Mouse (Mus musculus) heart, postnatal 0 days (tissue): ENCODE results near the gene Lin28b. TPM values are rescaled to one million over a fixed set of nuclear protein-coding genes. Genes with fewer than 3 reads are reported as not detected.

Experiments
- ATAC-seq: fragments of 200-750 bp; cut with Nextera tagmentation; 2 replicates; pipeline ENCODE4 v1.8.0; 2017; ENCODE audit warnings: low read depth, moderate number of reproducible peaks, moderate library complexity; ENCODE audit not compliant: insufficient read depth
- DNase-seq: peaks from one replicate; pipeline ENCODE4 v3.0.0-alpha.2; 2016; ENCODE audit warnings: low spot score
- H3K27ac ChIP-seq: fragments of 300-500 bp; sonication (generic); 2 replicates; pipeline ENCODE4 v1.5.1; 2014; ENCODE audit warnings: low read depth, mild to moderate bottlenecking
- H3K27me3 ChIP-seq: fragments of 300-500 bp; sonication (generic); 2 replicates; pipeline ENCODE4 v1.6.1; 2014; ENCODE audit warnings: low read length, mixed read lengths; ENCODE audit not compliant: control insufficient read depth, insufficient read depth
- H3K36me3 ChIP-seq: fragments of 300-500 bp; sonication (generic); replicated peaks from 2 replicates; pipeline ENCODE4 v1.6.1; 2014; ENCODE audit warnings: low read length, mixed read lengths; ENCODE audit not compliant: control insufficient read depth, insufficient read depth
- H3K4me1 ChIP-seq: fragments of 300-500 bp; sonication (generic); 2 replicates; pipeline ENCODE4 v1.6.1; 2014; ENCODE audit warnings: antibody characterized with exemption; ENCODE audit not compliant: control insufficient read depth, insufficient read depth
- H3K4me2 ChIP-seq: fragments of 300-500 bp; sonication (generic); 2 replicates; pipeline ENCODE4 v1.6.1; 2014; ENCODE audit warnings: low read depth, mild to moderate bottlenecking, low read length, moderate library complexity
- H3K4me3 ChIP-seq: fragments of 300-500 bp; sonication (generic); 2 replicates; pipeline ENCODE4 v1.5.1; 2014; ENCODE audit warnings: low read depth, low read length
- H3K9ac ChIP-seq: fragments of 300-500 bp; sonication (generic); replicated peaks from 2 replicates; pipeline ENCODE4 v1.6.1; 2014; ENCODE audit warnings: low read depth, low read length, mixed read lengths
- H3K9me3 ChIP-seq: fragments of 300-500 bp; sonication (generic); replicated peaks from 2 replicates; pipeline ENCODE4 v1.6.1; 2016; ENCODE audit warnings: low read length; ENCODE audit not compliant: control insufficient read depth
- CTCF ChIP-seq: IDR thresholded peaks from 2 replicates; pipeline ENCODE4 v1.5.1; 2016; ENCODE audit warnings: antibody characterized with exemption, control low read depth, low read depth
- EP300 ChIP-seq: IDR thresholded peaks from 2 replicates; pipeline ENCODE4 v1.6.1; 2016; ENCODE audit warnings: antibody characterized with exemption, low read depth
- WGBS: fragments of 180-500 bp; shearing (Covaris S2); extraction: QIAGEN DNeasy Blood & Tissue Kit; methylation state at CpG from one replicate; pipeline ENCODE4 v1.1.7; 2014; 5-methylcytosine and 5-hydroxymethylcytosine counted together
- polyA plus RNA-seq: library from polyadenylated mRNA; unstranded; fragments of >200 nt; fragmentation: Nextera tagmentation; extraction: Ambion mirVana; gene quantifications from 2 replicates; pipeline ENCODE4 v1.2.1, GENCODE M21; 2015
- total RNA-seq: library from RNA; depleted of rRNA; stranded (reverse); fragments of >200 nt; gene quantifications from 2 replicates; pipeline ENCODE4 v1.2.3, GENCODE M21; 2014; ENCODE audit warnings: low replicate concordance

The Lin28b gene
- total and polyA plus RNA-seq, 2 experiments from 2014 or later: 0.23 to 1.3 TPM

GRCm38 (mm10) chr10:45485226-45485760 lies 902 bp downstream of the Lin28b start:
- Histone ChIP-seq H3K27ac (no peak overlapping the region), H3K4me1 (no peaks in the 10 kb centered on the region), H3K9ac (no peak overlapping the region), H3K9me3 (no peaks in the 10 kb centered on the region), H3K4me2 (peak overlapping the region; percentile 98), H3K4me3 (peak overlapping the region; percentile 82), H3K27me3 (peaks cover 34% of the 10 kb centered on the region), H3K36me3 (no peaks in the 10 kb centered on the region)
- TF ChIP-seq CTCF (peak; percentile 15; the same call in 1 of the 2 replicates), EP300 (no peak)
- DNase-seq (no peak), ATAC-seq (peak; percentile 51)
- 3% methylated on average over 32 of the region's 32 CpGs for WGBS

- Histone ChIP-seq H3K9me3 (no peaks in the 10 kb centered on the region), H3K27ac (no peak overlapping the region), H3K4me2 (no peak overlapping the region), H3K4me1 (no peaks in the 10 kb centered on the region), H3K9ac (no peak overlapping the region), H3K4me3 (no peak overlapping the region), H3K36me3 (no peaks in the 10 kb centered on the region), H3K27me3 (peaks cover 27% of the 10 kb centered on the region)
- 50% methylated on average over 2 of the region's 2 CpGs for WGBS
- peak; percentile 41 for DNase-seq
- ATAC-seq: no peak
- TF ChIP-seq EP300: no peak
- TF ChIP-seq CTCF: no peak
These were observed 3.0 kb downstream of the Lin28b start for GRCm38 (mm10) chr10:45483210-45483609.

GRCm38 (mm10) chr10:45473663-45474333 lies 12.4 kb downstream of the Lin28b start:
- Histone ChIP-seq H3K4me3 (peak overlapping the region; percentile 56), H3K9me3 (no peaks in the 10 kb centered on the region), H3K4me1 (peaks cover 5% of the 10 kb centered on the region), H3K4me2 (peak overlapping the region; percentile 76), H3K27ac (no peak overlapping the region), H3K27me3 (peaks cover 16% of the 10 kb centered on the region), H3K36me3 (no peaks in the 10 kb centered on the region), H3K9ac (no peak overlapping the region; the same call in 1 of the 2 replicates)
- under 1% methylated on average over 21 of the region's 21 CpGs for WGBS
- DNase-seq (no peak), ATAC-seq (no peak)
- TF ChIP-seq CTCF (no peak), EP300 (no peak)

- TF ChIP-seq EP300 (no peak), CTCF (no peak)
- Histone ChIP-seq H3K9ac (no peak overlapping the region), H3K27me3 (peaks cover 16% of the 10 kb centered on the region), H3K36me3 (no peaks in the 10 kb centered on the region), H3K4me3 (peak overlapping the region; percentile 56), H3K9me3 (no peaks in the 10 kb centered on the region), H3K27ac (no peak overlapping the region), H3K4me1 (peaks cover 5% of the 10 kb centered on the region), H3K4me2 (peak overlapping the region; percentile 76)
- WGBS: 15% methylated on average over 5 of the region's 5 CpGs
- ATAC-seq (no peak), DNase-seq (no peak)
These were observed 13.1 kb downstream of the Lin28b start for GRCm38 (mm10) chr10:45473143-45473484.

GRCm38 (mm10) chr10:45472431-45473142 lies 13.6 kb downstream of the Lin28b start:
- Histone ChIP-seq H3K9ac (no peak overlapping the region), H3K4me2 (peak overlapping the region; percentile 76), H3K4me3 (peak overlapping the region; percentile 56), H3K36me3 (no peaks in the 10 kb centered on the region), H3K9me3 (no peaks in the 10 kb centered on the region), H3K27me3 (peaks cover 16% of the 10 kb centered on the region), H3K4me1 (peaks cover 8% of the 10 kb centered on the region), H3K27ac (no peak overlapping the region)
- WGBS: 19% methylated on average over 6 of the region's 6 CpGs
- ATAC-seq: no peak
- no peak for TF ChIP-seq EP300
- TF ChIP-seq CTCF: no peak
- no peak for DNase-seq
